Mouse (Mus musculus) layer of hippocampus, postnatal 36 days (tissue): ENCODE results near the gene Pkn1. TPM values are rescaled to one million over a fixed set of nuclear protein-coding genes. Genes with fewer than 3 reads are reported as not detected.
A peak's percentile ranks its signal among the peaks of the same experiment; 100 is the strongest.

Experiments used
- DNase-seq, 2 experiments: peaks; one replicate each; pipeline ENCODE4 v3.0.0; 2022
- total RNA-seq, 2 experiments: library from RNA; stranded (reverse); gene quantifications; 2 replicates each; pipeline ENCODE4 v1.2.3; 2021

The Pkn1 gene
- total RNA-seq, 2 experiments from 2014 or later = 53.0 to 54.8 TPM

GRCm38 (mm10) chr8:83684517-83684916, 14.5 kb downstream of the Pkn1 start:
- no peak for DNase-seq

- DNase-seq = no peak
Measured at GRCm38 (mm10) chr8:83681099-83681498, 17.9 kb downstream of the Pkn1 start.

DNA sequence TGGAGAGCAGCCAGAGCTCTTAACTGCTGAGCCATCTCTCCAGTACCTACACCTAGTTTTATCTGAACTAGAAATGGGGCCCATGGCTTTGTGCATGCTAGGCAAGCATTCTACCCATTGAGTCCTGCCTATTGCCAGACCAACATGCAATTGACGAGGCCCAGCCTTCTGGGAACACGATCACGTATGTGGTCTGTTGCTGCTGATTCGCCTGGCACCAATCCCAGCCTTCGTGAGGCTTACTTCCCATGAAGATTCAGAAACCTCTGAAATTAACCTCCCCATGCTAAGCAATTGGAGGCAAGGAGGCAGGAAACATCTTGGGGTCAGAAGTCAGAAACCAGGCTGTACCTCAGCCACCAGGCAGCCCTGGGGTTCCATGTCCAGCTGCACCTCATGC, 18.4 kb downstream of the Pkn1 start:
- DNase-seq = no peak

GRCm38 (mm10) chr8:83679866-83680265, 19.1 kb downstream of the Pkn1 start:
- no peak for DNase-seq

DNA sequence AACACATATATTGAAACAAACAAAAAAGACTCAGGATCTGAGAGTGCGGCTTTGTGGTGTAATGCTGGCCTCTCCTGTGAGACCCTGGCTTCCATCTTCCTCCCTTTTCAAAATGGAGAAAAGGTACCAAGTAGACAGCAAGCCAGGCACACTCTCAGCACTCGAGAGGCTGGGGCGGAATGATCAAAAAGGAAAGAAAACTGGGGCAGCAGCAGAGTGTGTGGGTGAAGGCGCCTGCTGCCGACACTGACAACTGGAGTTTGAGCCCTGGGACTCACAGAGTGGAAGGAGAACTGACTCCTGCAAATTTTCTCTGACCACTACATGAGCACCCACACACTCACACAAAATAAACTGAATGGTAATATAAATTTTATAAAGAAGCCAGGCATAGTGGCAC, 24.5 kb downstream of the Pkn1 start:
- no peak for DNase-seq

- no peak for DNase-seq
Measured at GRCm38 (mm10) chr8:83672936-83673335, 26.0 kb downstream of the Pkn1 start.

- no peak for DNase-seq
Measured at GRCm38 (mm10) chr8:83669013-83669412, 30.0 kb downstream of the Pkn1 start.

GRCm38 (mm10) chr8:83668010-83668916, 30.7 kb downstream of the Pkn1 start:
- peak in 1 of 2 experiments; percentile 66 for DNase-seq

- no peak for DNase-seq
Measured at GRCm38 (mm10) chr8:83667526-83667925, 31.5 kb downstream of the Pkn1 start.

GRCm38 (mm10) chr8:83666866-83667234, 32.1 kb downstream of the Pkn1 start:
- no peak for DNase-seq

GRCm38 (mm10) chr8:83665969-83666865, 32.8 kb downstream of the Pkn1 start, which contains the start of gene Ptger1:
Gene Ptger1, plus strand, starts transcription at chr8:83666678.
- DNase-seq = no peak

DNA sequence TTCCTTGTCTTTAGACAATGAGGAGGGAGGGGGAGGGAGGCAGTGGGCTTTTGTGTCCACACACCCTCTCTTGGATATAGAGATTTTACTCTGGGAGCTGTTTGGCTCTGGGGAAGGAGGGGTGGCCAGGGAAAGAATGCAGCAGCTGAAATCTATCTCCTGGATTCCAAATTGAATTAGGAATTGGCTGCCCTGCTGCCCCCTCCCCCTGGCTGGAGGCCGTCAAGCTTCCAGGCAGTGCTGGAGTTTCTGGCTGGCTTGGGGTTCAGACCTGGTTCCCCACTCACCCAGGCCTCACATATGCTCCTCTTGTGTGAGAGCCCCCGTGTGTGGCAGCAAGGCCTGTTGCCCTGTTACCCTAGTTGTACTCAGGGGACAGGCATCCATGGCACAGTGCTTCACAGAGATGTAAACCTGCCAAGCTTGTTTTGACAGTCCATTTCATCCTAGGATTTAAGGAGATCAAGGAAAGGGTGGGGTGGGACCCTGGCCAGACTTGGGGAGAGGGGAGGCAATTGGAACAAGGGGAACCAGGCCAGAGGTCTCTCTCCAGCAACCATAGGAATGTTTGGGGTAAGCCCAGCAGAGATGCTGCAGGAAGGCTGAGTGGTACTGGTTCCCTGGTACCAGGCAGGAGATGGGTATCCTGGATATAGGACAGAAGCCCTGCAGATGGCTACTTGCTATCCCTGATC, 33.9 kb downstream of the Pkn1 start:
- no peak for DNase-seq

DNA sequence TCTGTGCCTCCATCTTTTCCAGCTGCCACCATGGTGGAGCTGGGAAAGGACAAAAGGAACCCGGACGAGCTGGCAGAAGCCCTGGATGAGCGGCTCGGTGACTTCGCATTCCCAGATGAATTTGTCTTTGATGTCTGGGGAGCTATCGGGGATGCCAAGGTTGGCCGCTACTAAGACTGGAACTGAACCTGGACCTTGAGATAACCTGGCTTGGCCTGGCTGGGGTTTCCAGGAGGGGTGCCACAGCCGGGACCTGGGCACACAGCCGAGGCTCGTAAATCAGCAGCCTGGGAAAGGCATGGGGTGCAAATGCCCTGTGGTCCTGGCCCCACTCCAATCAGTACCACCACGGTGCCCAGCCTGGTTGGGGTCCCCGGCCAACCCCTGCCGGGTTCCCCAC, 34.9 kb downstream of the Pkn1 start:
- no peak for DNase-seq

GRCm38 (mm10) chr8:83662421-83662826, 36.6 kb downstream of the Pkn1 start:
- DNase-seq = peak; percentile 83 to 84

DNA sequence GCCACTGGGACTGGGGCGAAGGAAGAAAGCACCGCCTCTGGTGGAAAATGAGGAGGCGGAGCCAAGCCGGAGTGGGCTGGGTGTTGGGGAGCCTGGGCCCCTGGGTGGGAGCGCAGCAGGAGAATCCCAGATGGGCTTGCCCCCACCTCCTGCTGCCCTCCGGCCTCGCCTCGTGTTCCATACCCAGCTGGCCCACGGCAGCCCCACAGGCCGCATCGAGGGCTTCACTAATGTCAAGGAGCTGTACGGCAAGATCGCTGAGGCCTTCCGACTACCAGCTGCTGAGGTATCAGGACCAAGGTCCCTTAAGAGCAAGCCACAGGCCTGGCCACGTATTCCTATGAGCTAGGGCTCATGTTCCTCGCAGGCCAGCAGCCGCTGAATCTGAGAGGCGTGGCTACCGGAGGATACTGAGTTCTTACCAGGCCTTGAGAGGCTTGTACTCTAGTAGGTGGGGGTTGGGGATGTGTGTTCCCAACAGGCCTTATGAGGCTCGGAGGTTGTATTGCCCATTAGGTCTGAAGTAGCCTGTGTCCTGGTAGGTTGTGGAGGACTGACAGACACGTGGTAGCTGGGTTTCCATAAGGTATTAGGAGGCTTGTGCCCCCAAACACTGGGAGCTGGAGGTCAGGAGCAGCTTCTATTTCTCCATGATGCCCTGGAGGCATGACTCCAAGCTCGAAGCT, 37.8 kb downstream of the Pkn1 start:
- no peak for DNase-seq

- DNase-seq = no peak
Measured at GRCm38 (mm10) chr8:83660545-83660944, 38.4 kb downstream of the Pkn1 start.

GRCm38 (mm10) chr8:83656484-83657246, 42.3 kb downstream of the Pkn1 start:
- no peak for DNase-seq

- DNase-seq = no peak
Measured at GRCm38 (mm10) chr8:83656043-83656442, 42.9 kb downstream of the Pkn1 start.

DNA sequence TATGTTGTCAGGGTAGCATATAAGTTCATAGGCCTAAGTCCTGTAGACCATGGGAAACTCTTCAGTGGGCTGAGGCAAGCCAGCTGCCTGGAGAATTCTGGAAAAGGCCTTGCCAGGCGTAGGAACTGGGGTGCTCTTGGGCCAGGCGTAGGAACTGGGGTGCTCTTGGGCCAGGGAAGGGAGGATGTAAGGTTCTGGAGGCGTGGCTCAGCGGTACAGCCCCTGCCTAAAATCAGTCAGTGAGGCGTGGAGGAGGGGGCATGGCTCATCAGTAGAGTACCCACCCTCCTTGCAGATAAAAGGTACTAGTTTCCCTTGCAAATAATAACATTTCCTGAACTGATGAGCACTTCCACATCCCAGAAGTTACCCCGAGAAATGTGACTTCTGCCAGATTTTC, 44.3 kb downstream of the Pkn1 start:
- DNase-seq = no peak

GRCm38 (mm10) chr8:83653662-83654017, 45.3 kb downstream of the Pkn1 start:
- no peak for DNase-seq
